Mouse (Mus musculus) forebrain, embryonic 13.5 days (tissue): ENCODE results near the gene Zcwpw1. TPM values are rescaled to one million over a fixed set of nuclear protein-coding genes. Genes with fewer than 3 reads are reported as not detected.

Source experiments
- ATAC-seq: fragments of 200-750 bp; cut with Nextera tagmentation; 2 replicates; pipeline ENCODE4 v1.8.0; 2017
- H3K27ac ChIP-seq: fragments of 300-500 bp; sonication (generic); 2 replicates; pipeline ENCODE4 v1.5.1; 2015; ENCODE audit warnings: inconsistent platforms, mild to moderate bottlenecking, moderate library complexity
- H3K27me3 ChIP-seq: fragments of 300-500 bp; sonication (generic); 2 replicates; pipeline ENCODE4 v1.6.1; 2015; ENCODE audit warnings: mild to moderate bottlenecking, inconsistent platforms
- H3K36me3 ChIP-seq: fragments of 300-500 bp; sonication (generic); 2 replicates; pipeline ENCODE4 v1.6.1; 2015; ENCODE audit warnings: mild to moderate bottlenecking, inconsistent platforms; ENCODE audit not compliant: poor library complexity, severe bottlenecking
- H3K4me1 ChIP-seq: fragments of 300-500 bp; sonication (generic); 2 replicates; pipeline ENCODE4 v1.6.1; 2015; ENCODE audit warnings: inconsistent platforms
- H3K4me2 ChIP-seq: fragments of 300-500 bp; sonication (generic); 2 replicates; pipeline ENCODE4 v1.6.1; 2015; ENCODE audit warnings: inconsistent platforms, mild to moderate bottlenecking, moderate library complexity
- H3K4me3 ChIP-seq: fragments of 300-500 bp; sonication (generic); 2 replicates; pipeline ENCODE4 v1.5.1; 2015; ENCODE audit warnings: mild to moderate bottlenecking, inconsistent platforms
- H3K9ac ChIP-seq: fragments of 300-500 bp; sonication (generic); 2 replicates; pipeline ENCODE4 v1.6.1; 2015; ENCODE audit warnings: mild to moderate bottlenecking, inconsistent platforms
- H3K9me3 ChIP-seq: fragments of 300-500 bp; sonication (generic); replicated peaks from 2 replicates; pipeline ENCODE4 v1.6.1; 2016; ENCODE audit warnings: inconsistent platforms
- WGBS: fragments of 180-500 bp; shearing (Covaris S2); methylation state at CpG from one replicate; pipeline ENCODE4 v1.1.7; 2015; 5-methylcytosine and 5-hydroxymethylcytosine counted together
- polyA plus RNA-seq: library from polyadenylated mRNA; unstranded; fragments of >200 nt; fragmentation: Nextera tagmentation; extraction: Ambion mirVana; gene quantifications from 2 replicates; pipeline ENCODE4 v1.2.1, GENCODE M21; 2015

Zcwpw1 gene
- polyA plus RNA-seq, 1 experiment from 2014 or later: 15.4 TPM

GRCm38 (mm10) chr5:137778635-137779034 is 9.0 kb upstream of the Zcwpw1 start, which contains the start of gene Ppp1r35:
Gene Ppp1r35, plus strand, starts transcription at chr5:137778849.
- Histone ChIP-seq H3K27ac (peak within 1 kb of the TSS; percentile 86), H3K9ac (peak within 1 kb of the TSS; percentile 96), H3K9me3 (no peaks in the 10 kb centered on the region), H3K36me3 (peaks cover 36% of the 10 kb centered on the region), H3K4me1 (peaks cover 46% of the 10 kb centered on the region), H3K4me3 (peak within 1 kb of the TSS; percentile 99), H3K4me2 (peak within 1 kb of the TSS; percentile 98), H3K27me3 (no peaks in the 10 kb centered on the region)
- peak; percentile 98 for ATAC-seq
- 0% methylated on average over 31 of the region's 31 CpGs for WGBS

- Histone ChIP-seq H3K27ac (peak overlapping the region; percentile 86), H3K27me3 (no peaks in the 10 kb centered on the region), H3K9me3 (no peaks in the 10 kb centered on the region), H3K9ac (peak overlapping the region; percentile 96), H3K4me3 (peak overlapping the region; percentile 99), H3K36me3 (peaks cover 42% of the 10 kb centered on the region), H3K4me2 (peak overlapping the region; percentile 98), H3K4me1 (peaks cover 53% of the 10 kb centered on the region)
- WGBS: under 1% methylated on average over 68 of the region's 83 CpGs
- ATAC-seq: peak; percentile 17
Observed at GRCm38 (mm10) chr5:137779053-137779933, 8.3 kb upstream of the Zcwpw1 start.

GRCm38 (mm10) chr5:137781661-137782060 is 5.9 kb upstream of the Zcwpw1 start:
- H3K4me2 ChIP-seq: 0 out of 2 replicates have a peak overlapping the region, but pooled peaks have one; percentile 95
- no peaks in the 10 kb centered on the region for H3K9me3 ChIP-seq
- no peak overlapping the region for H3K27ac ChIP-seq
- WGBS: 91% methylated on average over 7 of the region's 7 CpGs
- 0 out of 2 replicates have a peak overlapping the region, but pooled peaks have one; percentile 1 for H3K4me3 ChIP-seq
- H3K27me3 ChIP-seq: no peaks in the 10 kb centered on the region
- peaks cover 48% of the 10 kb centered on the region for H3K36me3 ChIP-seq
- no peak overlapping the region for H3K9ac ChIP-seq
- no peak for ATAC-seq
- H3K4me1 ChIP-seq: peaks cover 59% of the 10 kb centered on the region

GRCm38 (mm10) chr5:137782776-137783522 is 4.6 kb upstream of the Zcwpw1 start:
- peak overlapping the region; percentile 98 for H3K9ac ChIP-seq
- peak overlapping the region; percentile 95 for H3K4me2 ChIP-seq
- WGBS: 86% methylated on average over 13 of the region's 13 CpGs
- ATAC-seq: no peak
- no peak overlapping the region for H3K27ac ChIP-seq
- no peaks in the 10 kb centered on the region for H3K9me3 ChIP-seq
- peak overlapping the region; percentile 85 for H3K4me3 ChIP-seq
- peaks cover 56% of the 10 kb centered on the region for H3K4me1 ChIP-seq
- 0 out of 2 replicates have a peak, but pooled peaks cover under 1% of the 10 kb centered on the region for H3K27me3 ChIP-seq
- H3K36me3 ChIP-seq: peaks cover 48% of the 10 kb centered on the region

- H3K4me2 ChIP-seq: peak overlapping the region; percentile 95
- H3K27me3 ChIP-seq: peaks cover 4% of the 10 kb centered on the region; the same call in 1 of the 2 replicates
- no peak overlapping the region for H3K27ac ChIP-seq
- peak overlapping the region; percentile 98 for H3K9ac ChIP-seq
- H3K9me3 ChIP-seq: no peaks in the 10 kb centered on the region
- H3K4me3 ChIP-seq: peak overlapping the region; percentile 85
- H3K4me1 ChIP-seq: peaks cover 56% of the 10 kb centered on the region
- WGBS: 80% methylated on average over 9 of the region's 9 CpGs
- ATAC-seq: no peak
- H3K36me3 ChIP-seq: peaks cover 48% of the 10 kb centered on the region
Observed at GRCm38 (mm10) chr5:137783901-137784540, 3.6 kb upstream of the Zcwpw1 start.

GRCm38 (mm10) chr5:137784546-137784945 is 3.1 kb upstream of the Zcwpw1 start:
- peak overlapping the region; percentile 98; the same call in 1 of the 2 replicates for H3K27ac ChIP-seq
- 82% methylated on average over 14 of the region's 14 CpGs for whole genome bisulfite sequencing
- no peak for ATAC-seq

GRCm38 (mm10) chr5:137785164-137786031 is 2.2 kb upstream of the Zcwpw1 start:
- Histone ChIP-seq H3K4me2 (peak overlapping the region; percentile 95), H3K9me3 (no peaks in the 10 kb centered on the region), H3K4me3 (peak overlapping the region; percentile 85), H3K9ac (peak overlapping the region; percentile 98), H3K27ac (peak overlapping the region; percentile 98), H3K36me3 (peaks cover 44% of the 10 kb centered on the region), H3K4me1 (peaks cover 45% of the 10 kb centered on the region), H3K27me3 (peaks cover 4% of the 10 kb centered on the region)
- ATAC-seq: peak; percentile 19
- 5% methylated on average over 57 of the region's 62 CpGs for WGBS

More at GRCm38 (mm10) chr5:137784546-137784945, 3.1 kb upstream of the Zcwpw1 start:
- Histone ChIP-seq H3K27me3 (peaks cover 4% of the 10 kb centered on the region), H3K9me3 (no peaks in the 10 kb centered on the region), H3K4me3 (peak overlapping the region; percentile 85), H3K36me3 (peaks cover 48% of the 10 kb centered on the region), H3K9ac (peak overlapping the region; percentile 98), H3K4me2 (peak overlapping the region; percentile 95), H3K4me1 (peaks cover 53% of the 10 kb centered on the region)

- H3K4me2 ChIP-seq: peak overlapping the region; percentile 95
- peak overlapping the region; percentile 98 for H3K27ac ChIP-seq
- peak; percentile 86 for ATAC-seq
- H3K4me3 ChIP-seq: peak overlapping the region; percentile 85
- peaks cover 41% of the 10 kb centered on the region for H3K4me1 ChIP-seq
- H3K9ac ChIP-seq: peak overlapping the region; percentile 98
- H3K9me3 ChIP-seq: no peaks in the 10 kb centered on the region
- H3K27me3 ChIP-seq: peaks cover 4% of the 10 kb centered on the region
- peaks cover 35% of the 10 kb centered on the region for H3K36me3 ChIP-seq
- under 1% methylated on average over 72 of the region's 79 CpGs for WGBS
Observed at GRCm38 (mm10) chr5:137786109-137786942, 1.3 kb upstream of the Zcwpw1 start.

- 71% methylated on average over 24 of the region's 24 CpGs for WGBS
- no peak for ATAC-seq
- no peak overlapping the region for H3K27ac ChIP-seq
- peak overlapping the region; percentile 85 for H3K4me3 ChIP-seq
- peaks cover 17% of the 10 kb centered on the region for H3K36me3 ChIP-seq
- H3K4me2 ChIP-seq: peak overlapping the region; percentile 95
- H3K9me3 ChIP-seq: no peaks in the 10 kb centered on the region
- H3K27me3 ChIP-seq: peaks cover 4% of the 10 kb centered on the region
- H3K9ac ChIP-seq: no peak overlapping the region
- peaks cover 28% of the 10 kb centered on the region for H3K4me1 ChIP-seq
Observed at GRCm38 (mm10) chr5:137788171-137788570, 573 bp downstream of the Zcwpw1 start.

- Histone ChIP-seq H3K4me1 (peaks cover 19% of the 10 kb centered on the region), H3K9me3 (no peaks in the 10 kb centered on the region), H3K27me3 (peaks cover 4% of the 10 kb centered on the region), H3K27ac (no peak overlapping the region), H3K36me3 (peaks cover 8% of the 10 kb centered on the region), H3K9ac (no peak overlapping the region), H3K4me3 (no peak overlapping the region), H3K4me2 (no peak overlapping the region)
- WGBS: 92% methylated on average over 2 of the region's 2 CpGs
- no peak for ATAC-seq
Observed at GRCm38 (mm10) chr5:137788946-137789531, 1.4 kb downstream of the Zcwpw1 start.
